Mouse (Mus musculus) urinary bladder, postnatal 25 days (tissue): ENCODE measurements around the gene Gpr27.

Source experiments
- DNase-seq: peaks from one replicate; pipeline ENCODE4 v3.0.0; 2022; ENCODE audit warnings: low spot score

The Gpr27 gene

DNA sequence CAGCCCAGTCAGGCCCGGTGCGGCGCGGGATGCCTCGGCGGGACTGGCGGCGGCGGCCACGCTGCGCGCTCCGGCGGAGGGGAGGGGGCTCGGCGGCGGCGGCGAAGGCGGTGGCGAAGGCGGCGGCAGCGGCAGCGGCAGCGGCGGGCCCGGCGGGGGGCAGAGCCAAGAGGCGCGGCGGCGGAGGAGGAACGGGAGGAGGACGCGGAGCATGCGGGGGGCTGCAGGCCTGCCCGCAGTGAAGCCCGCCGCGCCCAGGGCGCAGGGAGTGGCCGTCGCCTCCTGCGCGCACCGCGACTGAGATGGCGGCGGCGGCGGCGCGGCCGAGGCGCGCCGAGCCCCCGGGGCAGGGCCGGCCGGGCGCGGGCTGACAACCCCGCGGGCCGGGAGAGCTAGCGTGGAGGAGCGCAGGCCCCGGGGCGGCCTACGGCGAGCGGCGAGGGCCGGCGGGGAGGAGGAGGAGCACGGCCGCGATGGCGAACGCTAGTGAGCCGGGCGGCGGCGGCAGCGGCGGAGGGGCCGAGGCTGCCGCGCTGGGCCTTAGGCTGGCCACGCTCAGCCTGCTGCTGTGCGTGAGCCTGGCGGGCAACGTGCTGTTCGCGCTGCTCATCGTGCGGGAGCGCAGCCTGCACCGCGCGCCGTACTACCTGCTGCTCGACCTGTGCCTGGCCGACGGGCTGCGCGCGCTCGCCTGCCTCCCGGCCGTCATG lies at the start of gene Gpr27:
Gene Gpr27, plus strand, starts transcription at position 474 of the 710 bp plus-strand sequence.
- peak; percentile 34 for DNase-seq

DNA sequence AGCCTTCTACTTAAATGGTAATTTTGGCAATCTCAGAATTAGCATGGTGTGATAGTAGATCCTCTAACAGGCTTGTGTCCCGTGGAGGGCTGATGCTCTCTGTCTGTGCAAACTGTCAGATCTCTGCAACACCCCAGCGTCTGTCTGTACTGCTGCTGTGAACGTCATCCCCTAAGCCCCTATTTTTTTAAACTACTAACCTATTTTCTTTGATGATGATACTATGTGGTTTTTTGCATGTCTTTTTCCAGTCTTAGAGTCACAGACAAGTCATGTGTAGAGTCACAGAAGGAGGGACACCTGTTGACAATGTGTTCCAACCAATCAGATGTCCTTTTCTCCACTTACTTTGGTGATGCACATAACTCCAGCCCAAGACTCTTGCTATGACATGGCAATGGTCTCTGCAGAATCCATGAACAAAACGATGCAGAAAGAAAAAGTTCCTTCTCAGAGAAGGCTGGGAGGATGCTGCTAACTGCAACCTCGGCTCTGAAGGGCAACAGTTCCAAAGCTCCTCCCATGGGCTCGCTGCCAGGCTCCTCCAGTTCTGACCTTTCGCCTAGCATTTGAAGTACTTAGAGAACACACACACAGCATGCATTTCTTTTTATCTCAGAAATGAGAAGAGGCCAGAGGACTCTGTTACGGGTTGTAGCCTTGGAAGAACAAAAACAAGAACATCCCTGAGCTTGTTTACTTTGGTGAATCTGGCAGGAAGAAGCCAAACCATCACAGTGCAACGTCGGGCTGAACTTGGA lies 48.9 kb upstream of the Gpr27 start:
- peak; percentile 36 for DNase-seq

DNA sequence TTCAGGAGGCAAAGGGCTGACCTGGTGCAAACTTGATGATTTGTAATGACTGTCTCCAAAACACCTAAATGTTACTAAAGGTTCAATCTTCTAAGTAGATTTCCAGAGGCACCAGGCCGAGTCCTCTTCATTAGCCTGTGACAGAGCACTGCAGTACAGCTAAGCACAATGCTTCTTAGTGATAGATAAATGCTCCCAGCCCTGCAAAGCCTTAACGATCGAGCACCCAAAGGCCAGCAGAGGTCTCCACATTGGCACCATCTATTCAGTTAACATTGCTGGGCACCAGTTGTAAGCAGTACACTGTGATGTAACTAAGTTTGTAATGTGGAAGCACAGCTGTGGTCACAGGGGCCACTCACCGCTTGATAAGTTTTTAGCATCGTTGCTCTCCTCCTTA lies 48.1 kb upstream of the Gpr27 start:
- no peak for DNase-seq

DNA sequence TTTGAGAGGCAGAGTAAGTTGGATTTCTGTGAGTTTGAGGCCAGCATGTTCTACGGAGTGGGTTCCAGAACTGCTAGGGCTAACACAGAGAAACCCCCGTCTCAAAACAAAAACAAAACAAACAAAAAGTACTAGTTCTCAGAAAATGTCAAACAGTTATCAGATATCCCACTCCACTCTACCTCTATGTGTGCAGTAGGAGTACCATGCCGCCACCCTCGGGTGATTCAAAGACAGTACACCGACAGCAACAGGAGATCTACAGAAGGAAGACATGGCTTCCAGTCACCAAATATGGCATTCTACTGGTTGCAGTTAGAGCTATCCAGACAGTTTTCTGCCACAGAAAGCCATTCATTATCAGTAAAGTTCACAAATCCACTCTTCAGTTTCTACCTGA lies 47.6 kb upstream of the Gpr27 start:
- no peak for DNase-seq

DNA sequence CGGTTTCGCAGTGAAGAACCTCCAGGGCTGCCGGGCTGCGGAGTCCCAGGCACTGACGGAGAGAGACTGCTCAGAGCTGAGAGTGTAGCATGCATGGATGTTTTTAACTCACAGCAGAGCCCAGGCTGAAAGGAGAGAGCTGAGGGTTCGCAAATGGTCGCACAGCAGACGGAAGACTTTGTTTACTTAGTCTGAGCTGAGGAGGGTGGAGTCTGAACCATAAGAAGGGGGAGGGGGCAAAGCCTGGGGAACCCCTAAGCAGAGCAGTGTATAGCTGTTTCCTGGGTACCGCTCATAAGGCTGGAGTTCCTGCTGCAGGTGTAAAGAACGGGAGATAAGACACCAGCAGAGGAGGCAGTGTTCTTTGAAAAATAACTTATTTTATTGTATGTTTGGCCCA lies 46.1 kb upstream of the Gpr27 start:
- no peak for DNase-seq

DNA sequence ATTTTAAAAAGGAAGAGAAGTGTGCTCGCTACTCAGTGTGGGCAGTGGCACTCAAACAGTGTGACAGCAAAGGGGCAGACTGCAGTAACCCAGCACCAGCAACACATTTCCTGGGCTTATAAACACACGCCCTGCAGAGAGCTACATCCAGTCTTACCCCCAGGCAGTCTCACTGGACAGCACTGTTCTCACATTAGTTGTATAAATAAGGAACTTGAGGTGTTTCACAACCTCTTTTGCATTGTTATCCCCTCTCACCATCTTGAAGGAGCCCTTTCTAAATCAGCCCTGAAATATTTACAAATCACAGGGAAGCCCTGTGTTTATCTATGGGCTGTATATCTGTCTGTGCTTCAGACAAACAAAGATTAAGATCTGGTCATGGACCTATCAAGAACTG lies 43.2 kb upstream of the Gpr27 start:
- no peak for DNase-seq

DNA sequence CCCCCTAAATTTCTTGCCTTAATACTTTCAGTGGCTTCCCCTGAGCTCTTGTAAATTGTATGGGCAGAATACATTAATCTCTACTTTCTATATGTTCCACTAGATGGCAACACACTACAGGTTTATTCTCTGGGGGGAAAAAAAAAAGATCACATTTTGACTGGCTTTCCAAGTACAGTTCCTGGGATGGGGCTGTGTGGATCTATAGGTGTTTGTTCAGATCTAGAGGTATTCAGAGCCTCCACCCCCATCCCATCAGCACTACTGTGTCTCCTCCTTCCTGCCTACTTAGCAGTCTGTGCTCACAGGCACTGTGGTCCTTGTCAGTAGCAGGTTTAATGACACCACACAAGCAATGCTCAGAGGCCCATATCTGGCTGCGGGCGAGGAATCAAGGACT lies 40.1 kb upstream of the Gpr27 start:
- DNase-seq: no peak

DNA sequence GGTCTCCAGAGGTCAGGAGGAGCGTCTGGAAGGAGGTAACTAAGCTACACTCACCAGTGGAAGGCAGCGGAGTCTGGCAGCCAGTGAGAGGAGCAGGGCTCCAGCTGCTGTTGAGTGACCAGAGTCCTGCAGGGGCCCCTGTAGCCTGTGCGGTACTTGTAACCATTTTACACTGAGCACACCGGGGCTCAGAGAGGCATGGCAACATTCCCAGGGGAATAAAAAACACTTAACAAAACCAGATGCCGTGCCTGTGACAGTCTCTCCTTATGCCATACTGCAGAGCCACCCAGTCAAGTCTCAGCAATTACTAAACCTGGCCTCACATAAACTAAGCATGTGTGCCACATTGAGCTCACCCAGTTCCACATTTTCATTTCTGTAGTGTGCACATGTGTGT lies 38.1 kb upstream of the Gpr27 start:
- no peak for DNase-seq

DNA sequence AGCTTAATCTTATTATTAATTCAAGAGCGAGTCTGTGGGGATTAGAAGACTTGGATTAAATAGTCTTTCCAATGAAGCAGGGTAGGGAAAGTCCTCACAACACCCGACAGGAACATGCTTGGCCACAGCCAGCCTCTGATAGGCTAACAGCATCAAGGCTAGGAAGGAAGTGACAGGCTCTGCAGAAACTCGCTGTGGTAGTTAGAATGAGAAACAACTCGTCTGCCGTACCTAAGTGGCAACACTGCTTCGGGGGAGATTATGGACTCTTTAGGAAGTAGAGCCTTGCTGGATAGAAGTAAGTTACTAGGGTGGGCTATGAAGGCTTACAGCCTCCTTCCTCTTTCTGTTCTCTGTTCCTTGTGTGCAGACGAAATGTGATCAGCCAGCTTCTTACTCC lies 37.0 kb upstream of the Gpr27 start:
- DNase-seq: no peak

DNA sequence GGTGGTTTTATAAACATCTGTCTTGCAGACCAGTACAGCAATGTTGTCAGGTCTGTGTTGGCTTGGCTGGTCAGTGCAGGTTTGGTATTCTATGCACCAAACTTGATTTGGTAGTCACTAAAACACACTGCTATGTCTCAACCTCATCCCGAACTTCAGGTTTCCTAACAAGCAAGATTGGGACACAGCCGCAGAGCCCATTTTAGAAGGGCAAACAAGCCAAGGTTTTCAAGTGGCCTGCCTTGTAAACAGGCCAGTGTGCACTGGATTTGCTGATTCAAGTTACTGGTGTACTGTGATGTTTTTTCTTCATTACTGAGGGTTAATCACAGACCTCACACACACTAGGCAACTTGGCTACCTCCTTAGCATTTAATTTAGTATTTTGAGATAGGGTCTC lies 36.4 kb upstream of the Gpr27 start:
- DNase-seq: no peak

DNA sequence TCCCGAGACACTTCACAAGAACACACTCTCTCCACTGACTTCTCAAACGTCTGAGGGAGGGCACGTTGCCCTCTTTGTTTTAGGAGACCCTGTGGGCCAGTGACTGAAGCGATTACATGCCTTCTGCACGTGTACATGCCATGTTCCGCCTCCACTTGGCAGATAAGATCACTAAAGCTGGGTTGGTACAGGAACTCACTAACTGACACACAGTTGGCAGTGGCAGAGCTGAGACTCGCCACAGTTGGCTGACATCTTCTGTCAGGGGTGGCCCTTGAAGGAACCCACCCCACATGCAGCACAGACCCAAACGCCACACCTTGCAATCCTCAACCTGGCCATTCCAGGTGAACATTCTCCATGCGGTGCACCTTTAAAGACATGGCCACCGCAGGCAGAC lies 33.9 kb upstream of the Gpr27 start:
- DNase-seq: no peak

DNA sequence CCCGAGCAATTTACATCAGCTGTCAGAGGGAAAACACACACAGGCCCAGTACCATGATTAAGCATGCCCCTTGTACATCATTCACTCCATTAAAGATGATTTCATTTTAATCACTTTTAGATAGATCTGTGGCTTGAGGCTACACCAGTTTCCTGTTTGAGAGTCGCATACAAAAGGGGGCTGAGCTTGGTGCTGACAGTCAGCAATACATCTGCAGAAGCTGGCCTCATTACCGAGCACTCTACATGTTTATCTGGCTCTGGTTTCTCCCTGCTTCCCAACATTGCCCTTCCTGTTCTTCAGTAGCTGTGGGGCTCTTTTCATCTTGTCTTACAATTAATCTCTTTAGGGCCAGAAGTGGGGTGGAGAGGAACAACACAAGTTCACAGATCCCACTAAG lies 32.0 kb upstream of the Gpr27 start:
- no peak for DNase-seq

DNA sequence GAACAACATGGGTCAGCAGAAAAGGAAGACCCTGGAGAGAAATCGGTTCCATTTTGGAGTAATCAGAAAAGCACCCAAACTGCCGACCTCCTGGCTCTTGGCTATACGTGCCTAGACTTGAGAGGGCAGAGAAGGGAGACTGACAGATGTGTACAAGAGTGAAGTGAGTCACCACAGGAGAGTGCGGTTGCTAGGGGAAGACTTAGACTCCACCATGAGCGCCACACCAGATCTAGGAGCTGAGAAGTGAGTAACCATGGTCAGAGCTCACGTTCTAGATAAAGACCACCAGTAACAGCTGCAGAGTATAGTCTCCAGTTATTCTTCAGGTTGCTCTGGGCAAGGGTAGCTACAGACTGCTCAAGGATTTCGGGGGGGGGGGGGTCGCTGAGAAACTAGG lies 29.2 kb upstream of the Gpr27 start:
- DNase-seq: no peak

DNA sequence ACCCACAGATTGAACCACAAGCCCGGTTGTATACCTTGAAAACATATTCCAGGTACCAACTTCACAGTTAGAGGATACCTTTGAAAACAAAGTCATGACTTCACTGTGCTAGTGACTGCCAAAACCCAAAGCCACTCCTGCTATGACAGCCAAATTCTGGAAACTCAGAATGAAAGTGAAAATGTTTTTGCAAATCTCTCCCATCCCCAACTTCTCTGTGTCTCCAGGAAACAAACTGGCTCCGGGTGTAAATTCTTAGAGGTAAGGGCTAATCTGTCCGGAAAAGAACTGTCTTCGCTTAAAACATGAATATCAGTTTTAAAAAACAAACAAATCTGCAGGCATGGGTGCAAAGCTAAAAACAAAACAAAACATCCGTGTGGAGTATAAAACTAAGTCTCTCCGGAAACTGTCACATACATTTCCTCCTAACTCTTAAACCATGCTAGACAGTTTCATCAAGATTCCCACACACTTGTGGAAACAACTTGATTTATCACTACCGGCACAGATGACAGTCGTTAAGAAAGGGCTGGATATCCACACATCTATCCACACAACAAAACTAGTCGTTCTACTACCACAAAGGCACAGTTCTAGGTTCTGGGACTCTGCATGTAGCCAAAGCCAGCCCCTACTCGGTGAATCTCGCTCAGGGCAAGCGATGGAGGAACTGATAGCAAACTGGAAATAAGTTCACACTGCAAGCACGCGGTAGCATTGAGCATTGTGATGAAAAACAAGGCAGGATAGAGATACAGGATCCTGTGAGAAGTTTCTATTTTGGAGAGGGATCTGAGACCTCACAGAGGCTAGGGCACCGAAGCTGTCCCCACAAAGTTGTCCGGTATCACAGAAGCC lies 26.8 kb upstream of the Gpr27 start:
- DNase-seq: no peak

DNA sequence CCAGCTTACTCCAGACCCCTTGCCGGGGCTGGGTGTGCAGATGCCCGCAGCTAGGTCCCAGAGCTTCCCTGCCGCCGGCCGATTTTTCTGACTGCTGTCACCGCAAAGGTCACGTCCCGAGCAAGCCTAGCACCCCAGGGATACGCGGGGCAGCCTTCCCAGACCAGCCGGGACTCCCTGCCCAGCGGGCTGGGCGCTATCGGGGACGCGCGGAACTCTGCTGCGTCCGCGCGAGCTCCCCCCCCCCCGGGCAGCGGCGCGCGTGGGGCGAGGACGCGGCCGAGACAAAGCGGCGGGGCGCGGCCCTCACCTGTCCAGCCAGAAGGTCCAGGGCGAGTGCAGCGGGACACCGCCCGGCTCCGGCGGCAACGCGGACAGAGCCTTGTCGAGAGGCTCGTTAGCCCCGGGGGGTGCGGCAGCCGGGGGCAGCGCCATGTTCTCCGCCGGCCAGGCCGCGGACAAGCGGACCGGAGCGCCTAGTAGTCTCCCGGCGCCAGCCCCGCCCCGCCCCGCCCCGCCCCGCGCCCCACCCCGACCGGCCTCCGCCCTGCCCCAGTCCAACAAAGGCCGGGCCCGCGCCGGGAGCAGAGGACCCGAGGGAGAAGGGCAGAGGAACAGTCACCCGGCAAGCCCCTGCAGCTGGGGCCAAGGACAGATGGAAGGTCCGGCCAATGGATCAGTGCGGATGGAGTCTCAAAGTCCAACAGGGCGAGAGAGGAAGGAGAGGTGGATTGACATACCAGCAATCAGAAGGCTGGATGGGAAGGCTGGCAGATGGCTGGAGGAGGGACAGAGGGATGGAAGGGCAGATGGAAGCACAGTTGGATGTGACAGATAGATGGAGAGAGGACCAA lies 25.9 kb upstream of the Gpr27 start, which contains the start of the genes Eif4e3 and Gm20696:
Gene Eif4e3, minus strand, starts transcription at position 454 of the 854 bp plus-strand sequence.
Gene Gm20696, minus strand, starts transcription at position 480 of the 854 bp plus-strand sequence.
- DNase-seq: peak; percentile 48

DNA sequence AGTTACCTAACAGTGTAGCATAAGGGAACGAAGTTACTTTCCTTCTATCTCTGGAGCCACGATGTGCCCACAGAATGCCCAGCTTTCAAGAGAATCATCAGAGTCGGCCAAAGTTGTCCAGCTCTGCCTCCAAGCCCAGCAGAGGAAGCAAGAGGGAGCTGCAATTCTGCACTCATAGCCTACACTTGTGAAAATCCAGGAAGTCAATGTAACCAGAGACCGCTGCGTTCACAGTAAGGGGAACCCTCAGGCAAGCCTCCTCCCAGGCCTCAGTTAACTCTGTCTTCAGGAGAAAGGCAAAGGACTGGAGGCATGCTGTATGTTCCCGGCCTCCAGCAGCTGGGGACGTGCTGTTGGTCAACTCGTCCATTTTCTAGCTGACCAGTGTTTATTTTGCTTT lies 25.2 kb upstream of the Gpr27 start:
- DNase-seq: no peak

DNA sequence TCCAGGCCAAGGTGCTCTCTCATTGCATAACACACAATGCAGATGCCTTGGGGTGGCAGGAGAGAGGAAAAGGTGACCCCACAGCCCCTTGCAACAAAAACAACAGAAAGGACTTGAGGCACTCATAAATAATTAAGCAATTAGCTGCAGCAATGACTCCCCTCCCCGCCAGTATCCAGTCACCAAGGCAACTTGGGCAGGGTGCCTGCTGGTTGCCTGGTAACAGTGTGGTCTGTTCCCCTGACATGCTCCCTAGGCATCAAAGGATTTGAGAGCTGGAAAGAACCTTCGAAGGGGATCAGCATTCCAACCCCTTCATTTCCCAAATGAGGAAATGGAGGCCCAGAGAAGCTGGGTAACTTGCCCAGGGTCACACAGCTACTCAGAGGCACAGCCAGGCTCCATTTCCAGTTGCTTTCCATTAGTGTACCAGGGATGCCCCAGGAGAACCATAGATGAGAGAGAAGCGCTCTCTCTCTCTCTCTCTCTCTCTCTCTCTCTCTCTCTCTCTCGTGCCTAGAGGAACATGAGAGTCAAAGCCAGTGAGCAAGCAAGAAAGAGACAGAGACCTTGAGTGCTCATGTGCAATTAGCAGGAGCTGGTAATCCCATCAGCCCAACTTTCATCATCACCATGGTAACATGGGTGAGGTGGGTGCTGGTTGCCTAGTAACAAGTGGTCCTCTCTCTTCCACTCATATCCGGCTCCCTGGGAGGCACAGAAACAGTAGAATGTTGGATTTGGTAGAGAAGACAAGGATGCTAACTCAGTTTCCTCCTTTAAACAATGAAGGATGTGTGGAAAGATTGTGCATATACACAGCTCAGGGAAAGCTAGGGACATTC lies 22.8 kb upstream of the Gpr27 start:
- DNase-seq: no peak

DNA sequence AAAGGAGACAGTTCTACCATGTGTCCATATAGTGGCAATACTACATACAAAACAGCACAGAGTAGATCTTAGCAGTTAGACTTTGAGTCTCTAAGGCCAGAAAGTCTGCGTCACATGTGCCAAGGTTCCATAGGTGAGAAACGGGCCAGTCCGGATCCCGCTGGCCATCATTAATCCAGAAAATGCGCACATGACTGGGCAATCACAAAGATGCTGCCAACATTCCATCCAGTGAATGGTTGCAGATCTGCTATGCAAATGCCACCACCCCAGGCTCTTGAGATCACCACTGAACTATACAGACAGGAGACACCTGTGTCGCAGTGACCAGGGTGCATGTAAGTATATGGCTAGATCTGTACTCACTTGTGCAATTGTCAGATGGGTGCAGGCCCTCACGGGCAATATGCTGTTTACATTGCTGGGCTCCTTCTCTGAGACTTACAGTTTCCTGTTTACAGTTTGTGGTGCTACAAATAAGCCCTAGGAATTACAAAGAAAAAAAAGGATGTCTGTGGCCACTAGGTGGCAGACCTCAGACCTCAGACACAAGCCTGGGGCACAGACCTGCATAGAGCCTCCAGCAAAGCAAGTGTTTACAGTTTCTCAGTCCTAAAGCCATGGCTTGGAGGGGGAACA lies 21.9 kb upstream of the Gpr27 start:
- DNase-seq: peak; percentile 50

DNA sequence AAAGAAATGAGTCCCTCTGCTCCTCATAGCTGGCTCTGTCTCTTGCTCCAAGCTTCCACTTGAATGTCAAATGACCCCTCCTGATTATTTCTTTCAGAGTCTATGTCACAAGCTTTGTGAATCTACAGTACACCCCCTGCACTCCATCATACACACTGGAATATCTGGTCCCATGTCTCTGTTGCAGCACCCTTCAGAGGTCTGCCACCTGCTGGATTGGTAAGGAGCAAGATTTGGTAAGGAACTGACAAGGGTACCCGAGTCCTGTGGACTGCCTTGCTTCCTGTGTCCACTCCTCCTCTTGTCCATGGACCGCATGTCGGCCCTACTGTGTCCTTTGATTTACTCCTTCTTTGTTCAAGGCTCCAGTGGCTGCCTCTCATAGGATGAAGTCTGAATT lies 20.7 kb upstream of the Gpr27 start:
- no peak for DNase-seq

DNA sequence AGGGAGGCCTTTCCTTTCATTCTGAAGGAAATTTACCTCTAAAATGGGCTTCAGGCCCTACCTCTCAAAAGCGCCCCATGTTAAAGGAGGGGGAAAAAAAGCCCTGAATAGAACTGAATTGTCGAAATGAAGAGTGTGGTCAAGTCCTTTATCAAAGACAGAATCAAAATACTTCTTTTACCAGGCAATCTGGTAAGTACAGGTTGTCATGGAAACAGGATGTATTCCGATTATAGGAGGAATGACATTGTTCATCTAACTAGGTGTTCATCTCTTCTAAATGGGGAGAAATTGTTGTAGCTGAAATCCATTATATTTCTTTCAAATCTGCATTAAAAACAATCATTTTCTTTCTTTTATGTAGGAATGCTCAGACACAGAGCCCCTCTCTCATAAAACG lies 18.0 kb upstream of the Gpr27 start:
- DNase-seq: no peak
